Mouse (Mus musculus) ZHBTc4 (cell line): ENCODE measurements around the gene Pole2.

Source experiments
- DNase-seq: peaks from one replicate; pipeline ENCODE4 v3.0.0-alpha.2; 2011; ENCODE audit warnings: low read depth, low spot score

Pole2 gene

DNA sequence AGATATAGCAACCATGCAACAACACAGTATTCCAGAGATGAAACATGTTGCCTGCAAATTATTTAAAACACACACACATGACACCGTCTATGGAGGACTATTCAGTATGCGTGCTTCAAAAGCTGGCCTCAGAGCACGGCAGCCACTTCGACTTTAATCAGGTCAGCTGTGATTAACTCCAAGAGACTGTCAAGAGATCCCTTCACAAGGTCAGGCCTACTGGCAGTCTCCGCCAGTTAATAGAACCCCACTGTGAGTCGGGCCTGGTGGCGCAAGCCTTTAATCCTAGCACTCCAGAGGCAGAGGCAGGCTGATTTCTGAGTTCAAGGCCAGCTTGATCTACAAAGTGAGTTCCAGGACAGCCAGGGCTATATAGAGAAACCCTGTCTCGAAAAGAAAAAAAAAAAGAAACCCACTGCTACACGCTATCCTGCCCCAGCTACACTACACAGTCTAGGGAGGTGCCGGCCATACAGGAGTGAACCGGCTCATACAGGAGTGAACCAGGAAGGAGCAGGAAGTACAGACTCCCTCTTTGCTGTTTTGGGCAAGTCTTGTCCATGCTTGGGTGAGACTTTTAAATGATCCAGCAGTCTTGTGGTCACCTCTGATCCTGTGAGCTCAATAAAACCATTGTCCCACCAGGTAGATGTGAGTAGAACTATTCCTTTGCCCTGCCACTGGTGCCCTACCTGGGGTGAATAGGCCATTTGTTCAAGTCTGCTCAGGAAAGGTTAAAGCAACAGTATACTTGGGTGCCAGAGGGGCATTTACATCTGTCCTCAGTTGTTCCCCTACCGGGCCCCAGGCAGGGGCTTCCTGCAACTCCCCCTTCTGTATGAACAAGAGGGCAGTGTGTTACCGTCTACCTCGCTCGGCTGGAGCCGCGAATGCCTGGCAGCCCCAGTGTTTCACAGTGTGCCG lies 17.7 kb downstream of the Pole2 start:
- peak; percentile 93 for DNase-seq

DNA sequence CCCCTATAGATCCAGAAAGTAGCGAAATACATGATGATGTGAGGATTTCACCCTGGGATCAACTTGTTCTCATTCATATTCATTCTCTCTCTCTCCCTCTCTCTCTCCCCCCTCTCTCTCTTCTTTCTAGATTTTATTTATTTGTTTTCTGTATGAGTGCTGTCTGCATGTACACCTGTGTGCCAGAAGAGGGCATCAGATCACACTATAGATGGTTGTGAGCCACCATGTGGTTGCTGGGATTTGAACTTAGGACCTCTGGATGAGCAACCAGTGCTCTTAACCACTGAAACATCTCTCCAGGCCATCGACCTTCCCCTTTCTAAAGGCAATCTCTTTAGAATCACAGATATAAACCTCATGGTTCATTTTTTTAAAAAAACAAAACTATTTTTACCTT lies 19.5 kb downstream of the Pole2 start:
- peak; percentile 57 for DNase-seq

DNA sequence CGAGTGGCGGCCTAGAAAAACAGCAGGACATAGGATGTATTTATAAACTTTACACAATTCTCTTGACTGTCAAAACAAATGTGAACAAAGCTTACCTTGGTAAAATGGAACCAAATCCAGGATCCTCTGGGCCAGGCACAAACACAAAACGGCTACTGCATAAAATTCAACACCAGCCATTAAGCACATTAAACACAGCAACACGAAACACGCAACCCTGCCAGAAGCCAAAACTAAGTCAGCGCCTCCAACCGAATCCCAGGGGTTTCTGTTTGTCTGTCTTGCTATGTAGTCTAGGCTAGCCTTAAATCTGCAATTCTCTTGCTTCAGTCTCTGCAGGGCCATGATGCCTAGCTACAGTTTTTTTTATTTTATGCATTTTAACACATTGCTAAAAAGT lies 20.1 kb downstream of the Pole2 start:
- DNase-seq = no peak

DNA sequence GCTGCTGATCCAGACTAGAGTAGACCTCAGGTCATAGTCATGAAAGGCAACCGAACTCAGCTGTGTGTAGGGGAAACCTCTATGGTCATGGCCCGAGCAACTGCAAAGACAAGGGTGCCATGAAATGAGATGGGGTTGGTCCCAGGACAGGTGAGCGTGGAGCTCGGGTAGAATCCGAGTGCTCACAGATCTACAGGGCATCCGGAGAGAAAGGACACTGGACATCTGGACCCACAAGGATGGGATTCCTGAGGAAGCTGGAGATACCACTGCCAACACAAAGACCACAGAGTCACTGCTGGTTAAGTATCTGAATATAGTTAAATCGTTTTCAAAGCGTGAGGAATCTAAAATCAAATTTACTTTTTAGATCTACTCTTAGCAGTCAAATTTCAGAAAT lies 20.6 kb downstream of the Pole2 start:
- DNase-seq = no peak

DNA sequence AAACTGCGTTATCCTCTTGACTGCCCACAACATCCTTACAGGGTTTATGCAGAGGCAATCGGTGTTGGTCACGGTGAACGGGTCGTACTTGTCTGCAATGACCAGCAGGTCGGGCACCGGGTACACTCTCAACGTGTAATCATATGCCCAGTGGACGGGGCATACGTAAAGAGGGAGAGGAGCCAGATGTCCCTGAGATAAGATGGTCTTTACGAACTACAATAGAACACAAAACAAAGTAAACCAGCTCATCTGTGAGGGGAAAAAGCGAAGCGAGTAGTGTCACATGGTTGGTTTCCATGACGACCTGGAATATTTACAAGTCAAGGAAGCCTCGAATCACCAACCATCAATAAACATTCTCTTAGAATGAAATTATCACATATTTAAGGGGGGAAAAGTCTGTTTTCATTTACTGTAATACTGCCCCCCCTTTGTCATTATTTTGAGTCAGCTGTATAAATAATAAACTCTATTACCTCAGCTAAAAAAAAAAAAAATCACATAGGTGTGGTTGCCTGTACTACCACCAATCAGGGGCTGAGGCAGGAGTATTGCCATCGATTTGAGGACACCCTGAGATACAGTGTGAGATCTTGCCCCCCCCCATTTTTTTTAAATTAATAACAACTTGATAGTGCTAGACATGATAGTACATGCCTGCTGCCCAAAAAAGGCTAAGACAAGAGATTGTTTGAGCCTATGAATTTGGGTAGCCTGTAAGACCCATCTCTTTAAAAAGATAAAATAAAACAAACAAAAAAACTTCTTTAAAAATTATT lies 23.8 kb downstream of the Pole2 start, which contains the start of gene Gm49384:
Gene Gm49384, minus strand, starts transcription at position 216 of the 782 bp plus-strand sequence.
- DNase-seq = peak; percentile 54

DNA sequence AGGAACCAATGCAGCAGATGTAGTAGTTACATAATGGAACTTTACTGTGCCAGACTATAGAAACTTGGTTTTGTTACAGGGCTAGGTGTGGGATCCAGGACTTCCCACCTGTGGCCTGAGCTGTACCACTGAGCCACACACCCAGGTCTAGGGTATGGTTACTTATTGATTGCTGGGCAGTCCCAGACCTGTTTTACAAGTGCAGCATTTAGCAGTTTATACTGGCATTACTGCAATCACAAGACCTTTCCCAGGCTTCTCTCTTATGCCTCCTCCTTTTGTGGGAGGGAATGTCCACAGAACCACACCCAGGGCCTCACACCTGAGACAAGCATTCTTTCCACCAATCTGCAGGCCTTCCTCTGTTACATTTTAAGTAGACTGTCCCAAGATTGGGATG lies 29.0 kb downstream of the Pole2 start:
- DNase-seq = no peak

DNA sequence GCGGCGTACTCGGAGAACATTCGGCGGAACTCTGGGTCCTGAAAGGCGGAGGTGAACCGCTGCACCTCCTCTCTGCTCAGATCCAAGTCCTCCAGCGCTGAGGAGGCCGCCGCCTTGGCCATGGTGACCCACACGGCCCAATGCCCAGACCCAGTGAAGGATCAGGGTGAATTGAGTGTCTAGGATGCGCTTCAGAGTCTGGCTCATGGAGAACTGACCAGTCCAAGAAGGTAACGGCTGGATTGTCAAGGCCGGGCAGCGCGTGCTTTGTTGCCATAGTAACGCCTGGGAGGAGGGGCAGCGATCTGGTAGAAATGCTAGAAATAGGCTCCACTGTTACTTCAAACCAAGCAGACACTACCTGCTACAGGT lies 29.8 kb downstream of the Pole2 start, which contains the start of gene Dnaaf2:
Gene Dnaaf2, minus strand, starts transcription at position 266 of the 372 bp plus-strand sequence.
- DNase-seq = peak; percentile 71

DNA sequence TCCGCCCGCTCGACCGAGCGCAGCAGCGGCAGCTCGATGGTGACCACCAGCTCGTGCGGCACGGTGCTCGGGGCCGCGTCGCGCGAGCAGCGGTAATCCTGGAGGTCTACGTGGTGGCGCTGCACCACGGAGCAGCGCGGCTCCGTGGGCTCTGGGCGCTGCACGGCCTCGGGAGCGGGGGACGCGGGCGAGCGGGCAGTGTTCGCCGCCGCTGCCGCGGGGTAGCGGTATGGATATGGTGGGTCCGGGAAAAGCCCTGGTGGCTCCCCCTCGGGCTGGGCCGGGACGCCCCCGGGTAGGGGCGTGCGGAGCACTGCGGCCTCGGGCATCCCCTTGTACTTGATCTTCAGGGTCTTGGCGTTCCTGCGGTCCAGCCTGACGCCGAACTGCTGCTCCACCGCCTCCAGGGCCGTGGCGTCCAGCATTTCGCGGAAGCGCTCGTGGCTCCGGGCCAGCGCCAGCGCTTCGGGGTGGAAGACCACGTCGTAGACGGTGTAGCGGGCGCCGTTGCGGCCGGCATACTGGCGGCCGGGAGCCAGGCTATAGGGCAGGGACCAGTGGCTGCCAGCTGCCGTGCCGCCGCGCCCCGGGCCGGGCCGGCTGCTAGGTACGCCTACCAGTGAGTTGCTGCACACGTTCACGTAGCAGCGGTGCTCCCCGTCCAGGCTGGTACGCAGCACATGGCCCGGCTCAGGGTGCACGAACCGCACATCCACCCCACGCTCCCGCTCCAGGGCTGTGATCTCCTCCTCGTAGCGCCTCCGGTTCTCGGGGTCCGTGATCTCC lies 30.4 kb downstream of the Pole2 start:
- DNase-seq = peak; percentile 81

DNA sequence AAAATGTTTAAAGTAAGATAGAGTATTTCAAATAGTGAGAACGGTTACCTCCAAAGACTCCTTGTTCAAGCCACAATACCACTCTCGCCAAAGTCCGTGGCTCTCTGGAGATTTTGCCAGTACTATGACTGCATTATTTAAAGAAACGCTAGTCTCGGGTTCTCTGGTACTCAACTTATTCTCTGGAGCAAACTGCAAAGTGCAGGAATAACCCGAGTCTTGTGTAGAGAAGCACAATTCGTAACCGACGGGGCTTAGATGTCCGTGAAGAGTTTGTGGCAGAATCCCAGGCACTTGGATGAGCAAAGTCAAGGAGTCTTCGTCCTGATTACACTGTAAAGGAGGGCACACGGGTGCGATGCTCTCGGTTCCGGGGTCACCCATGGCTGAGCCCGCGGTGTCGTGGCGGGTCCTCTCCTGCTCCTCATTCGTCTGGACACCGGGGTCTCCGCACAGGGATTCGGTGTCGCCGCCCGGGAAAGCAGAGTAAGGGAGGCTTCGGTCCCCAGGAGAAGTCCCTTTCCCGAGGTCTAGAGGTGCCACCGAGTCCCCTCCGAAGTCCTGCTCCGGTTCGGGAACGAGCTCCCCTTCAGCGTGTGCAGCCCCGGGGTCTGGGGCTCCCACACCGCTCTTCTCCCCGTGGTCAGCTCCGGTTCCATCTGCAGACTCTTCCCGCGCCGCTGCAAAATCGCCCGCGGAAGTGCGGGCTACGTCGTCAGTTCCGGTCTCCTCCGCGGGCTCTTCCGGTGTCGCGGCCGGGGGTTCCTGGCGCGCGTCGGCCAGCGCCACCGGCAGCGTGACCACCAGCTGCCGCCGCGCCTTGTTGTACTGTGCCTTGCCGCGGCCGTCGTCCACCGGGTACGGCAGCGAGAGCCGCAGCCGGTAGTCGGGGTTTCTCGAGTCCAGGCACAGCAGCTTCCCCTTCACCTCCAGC lies 31.3 kb downstream of the Pole2 start, which contains the start of gene Gm49383:
Gene Gm49383, minus strand, starts transcription at position 661 of the 934 bp plus-strand sequence.
- DNase-seq = peak; percentile 62

DNA sequence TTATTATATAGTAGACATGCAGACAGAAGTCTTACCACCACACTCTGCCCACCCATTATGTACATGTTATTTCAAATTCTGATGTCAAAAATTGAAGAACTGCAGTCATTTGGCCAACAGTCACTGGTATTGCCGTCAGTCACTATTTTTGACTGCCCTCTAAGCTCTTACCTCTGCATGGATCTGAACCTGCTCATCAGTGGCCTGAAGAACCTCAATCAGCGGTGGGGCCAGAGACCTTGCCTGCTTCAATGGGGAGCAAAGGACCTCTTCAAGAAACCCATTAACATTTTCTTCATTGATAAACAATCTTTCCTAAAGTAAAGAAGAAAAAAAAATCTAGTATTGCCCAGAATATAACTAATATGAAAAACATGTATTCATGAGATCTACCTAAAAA lies 35.4 kb downstream of the Pole2 start:
- no peak for DNase-seq

DNA sequence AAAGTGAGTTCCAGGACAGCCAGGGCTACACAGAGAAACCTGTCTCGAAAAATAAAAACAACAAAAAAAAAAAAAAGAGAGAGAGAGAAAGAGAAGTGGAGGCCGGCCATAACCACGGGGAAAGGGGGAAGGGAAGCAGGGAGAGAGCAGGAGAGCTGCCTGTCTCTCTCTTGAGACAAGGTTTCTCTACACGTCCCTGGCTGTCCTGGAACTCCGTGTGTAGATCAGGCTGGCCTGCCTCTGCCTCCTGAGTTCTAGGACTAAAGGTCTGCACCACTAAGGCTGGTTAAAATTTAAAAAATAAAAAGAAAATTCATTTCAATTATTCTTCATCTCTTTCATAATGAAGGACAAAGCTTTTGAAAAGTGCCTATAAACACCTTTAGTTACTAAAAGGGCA lies 36.6 kb downstream of the Pole2 start:
- no peak for DNase-seq

DNA sequence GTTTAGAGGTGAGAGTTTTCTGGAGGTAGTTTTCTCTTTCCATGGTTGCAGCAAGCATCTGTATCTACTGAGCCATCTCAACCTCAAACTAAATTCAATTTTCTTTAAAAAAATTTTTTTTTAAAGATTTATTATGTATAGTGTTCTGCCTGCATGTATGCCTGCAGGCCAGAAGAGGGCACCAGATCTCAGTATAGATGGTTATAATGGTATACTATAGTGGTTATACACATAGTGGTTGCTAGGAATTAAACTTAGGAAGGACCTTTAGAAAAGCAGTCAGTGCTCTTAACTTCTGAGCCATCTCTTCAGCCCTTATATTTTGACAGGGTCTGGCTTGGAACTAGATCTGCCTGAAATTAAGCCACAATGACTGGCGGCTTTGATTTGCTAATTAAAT lies 37.5 kb downstream of the Pole2 start:
- no peak for DNase-seq

DNA sequence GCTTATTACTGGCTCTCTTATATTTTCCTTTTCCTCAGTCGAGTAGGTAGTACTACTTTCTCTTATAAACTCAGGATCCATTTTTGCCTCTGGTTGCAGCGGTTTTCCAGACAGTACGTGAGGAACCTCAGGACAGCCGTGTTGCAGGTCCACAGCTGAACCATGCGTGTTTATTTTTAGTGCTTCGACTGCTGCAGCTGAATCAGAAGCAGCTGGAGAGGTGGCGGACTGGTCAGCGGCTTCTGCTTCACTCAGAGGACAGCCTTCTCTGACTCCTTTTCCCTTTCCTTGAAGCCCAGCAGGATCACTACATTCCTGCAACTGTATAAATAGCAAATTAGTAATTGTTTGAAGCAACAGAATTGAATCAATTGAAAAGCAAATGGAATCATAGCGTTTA lies 37.9 kb downstream of the Pole2 start:
- no peak for DNase-seq

DNA sequence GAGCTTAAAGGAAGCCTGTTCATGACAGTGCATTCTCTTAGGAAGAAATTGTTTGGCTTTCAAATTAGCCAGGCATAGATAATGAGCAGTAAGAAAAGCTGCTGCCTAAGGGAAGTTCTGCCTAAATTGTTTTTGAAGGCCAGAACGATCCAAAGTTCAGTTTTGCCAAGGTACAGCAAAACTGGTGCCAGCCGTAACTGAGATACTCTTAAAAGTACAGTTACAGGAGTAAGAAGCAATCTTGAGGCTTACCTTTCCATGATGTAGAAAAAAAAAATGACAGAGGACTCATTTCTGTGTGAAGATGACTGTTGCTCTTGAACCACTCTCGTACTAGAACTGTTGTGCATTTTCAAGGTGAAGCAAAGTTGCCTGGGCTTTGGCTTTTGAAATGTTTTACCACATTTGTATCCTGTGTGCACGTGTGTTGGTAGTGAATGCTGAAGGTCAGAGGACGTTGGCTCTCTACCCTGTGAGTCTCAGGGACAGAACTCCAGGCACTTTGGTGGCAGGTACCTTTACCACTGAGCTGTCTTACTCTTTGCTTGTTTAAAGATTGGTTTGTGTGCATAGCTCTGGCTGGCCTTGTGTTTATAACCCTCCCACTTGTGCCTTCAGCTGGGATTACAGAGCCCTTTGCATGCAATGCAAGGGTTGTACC lies 41.1 kb downstream of the Pole2 start:
- no peak for DNase-seq

DNA sequence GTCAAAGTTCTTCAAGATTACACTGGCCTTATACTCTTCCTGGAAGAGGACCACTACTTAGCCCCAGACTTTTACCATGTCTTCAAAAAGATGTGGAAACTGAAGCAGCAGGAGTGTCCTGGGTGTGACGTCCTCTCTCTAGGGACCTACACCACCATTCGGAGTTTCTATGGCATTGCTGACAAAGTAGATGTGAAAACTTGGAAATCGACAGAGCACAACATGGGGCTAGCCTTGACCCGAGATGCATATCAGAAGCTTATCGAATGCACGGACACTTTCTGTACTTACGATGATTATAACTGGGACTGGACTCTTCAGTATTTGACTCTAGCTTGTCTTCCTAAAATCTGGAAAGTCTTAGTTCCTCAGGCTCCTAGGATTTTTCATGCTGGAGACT lies 42.6 kb downstream of the Pole2 start:
- no peak for DNase-seq

DNA sequence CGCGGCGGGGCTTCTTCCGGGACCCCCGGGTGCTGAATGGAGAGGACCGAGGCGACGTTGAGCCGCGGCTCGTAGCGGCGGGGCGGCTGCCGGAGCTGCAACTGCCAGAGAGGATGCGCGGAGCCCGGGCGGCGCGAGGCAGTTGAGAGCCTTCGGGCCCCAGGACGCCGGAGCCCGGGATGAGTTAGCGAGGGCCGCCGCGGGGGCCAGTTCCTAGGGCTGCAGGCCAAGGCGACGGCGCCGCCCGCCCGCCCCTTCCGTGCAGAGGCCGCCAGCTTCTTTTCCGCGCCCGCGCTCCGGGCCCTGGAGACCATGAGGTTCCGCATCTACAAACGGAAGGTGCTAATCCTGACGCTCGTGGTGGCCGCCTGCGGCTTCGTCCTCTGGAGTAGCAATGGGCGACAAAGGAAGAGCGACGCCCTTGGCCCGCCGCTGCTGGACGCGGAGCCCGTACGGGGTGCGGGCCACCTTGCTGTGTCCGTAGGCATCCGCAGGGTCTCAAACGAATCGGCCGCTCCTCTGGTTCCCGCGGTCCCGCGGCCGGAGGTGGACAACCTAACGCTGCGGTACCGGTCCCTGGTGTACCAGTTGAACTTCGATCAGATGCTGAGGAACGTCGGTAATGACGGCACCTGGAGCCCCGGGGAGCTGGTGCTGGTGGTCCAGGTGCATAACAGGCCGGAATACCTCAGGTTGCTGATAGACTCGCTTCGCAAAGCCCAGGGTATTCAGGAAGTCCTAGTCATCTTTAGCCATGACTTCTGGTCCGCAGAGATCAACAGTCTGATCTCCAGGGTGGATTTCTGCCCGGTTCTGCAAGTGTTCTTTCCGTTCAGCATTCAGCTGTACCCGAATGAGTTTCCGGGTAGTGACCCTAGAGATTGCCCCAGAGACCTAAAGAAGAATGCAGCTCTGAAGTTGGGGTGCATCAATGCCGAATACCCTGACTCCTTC lies 43.4 kb downstream of the Pole2 start:
- DNase-seq = no peak

DNA sequence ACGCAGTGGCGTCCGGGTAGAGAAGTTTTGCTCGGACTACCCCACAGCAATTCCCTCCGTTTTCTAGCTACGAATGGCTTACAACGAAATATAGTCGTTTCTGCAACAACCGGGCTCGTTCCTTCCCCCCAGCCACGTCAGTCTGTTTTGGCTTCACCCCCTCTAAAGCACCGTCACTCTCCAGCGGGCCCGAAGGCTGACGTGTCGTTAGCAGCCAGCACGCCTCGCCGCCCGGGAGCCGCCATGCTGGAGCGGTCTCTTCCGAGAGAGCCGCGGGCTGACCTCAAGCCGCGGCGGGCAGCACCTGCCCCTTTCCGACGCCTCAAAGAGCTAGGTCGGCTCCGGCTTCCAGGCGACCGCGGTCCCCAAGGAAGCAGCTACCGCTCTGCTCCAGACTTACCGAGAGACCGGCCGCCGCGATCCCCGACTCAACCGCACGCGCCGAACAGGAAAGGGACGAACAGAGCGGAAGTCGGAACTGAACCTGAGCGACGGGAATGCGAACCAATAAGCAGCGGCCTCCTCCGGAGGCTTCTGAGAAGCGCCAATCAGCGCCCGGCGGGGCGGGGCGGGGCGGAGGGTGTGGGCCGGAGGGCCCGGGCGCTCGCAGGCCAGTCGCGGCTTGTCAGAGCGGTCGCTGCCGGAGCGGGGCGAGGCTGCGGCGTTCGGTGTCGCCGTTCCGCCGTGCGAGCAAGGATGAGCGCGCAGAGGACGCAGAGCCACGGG lies 44.2 kb downstream of the Pole2 start, which contains the start of the genes Rpl36al and Mgat2:
Gene Rpl36al, minus strand, starts transcription at position 501 of the 726 bp plus-strand sequence.
Gene Mgat2, plus strand, starts transcription at position 575 of the 726 bp plus-strand sequence.
- DNase-seq = peak; percentile 99

DNA sequence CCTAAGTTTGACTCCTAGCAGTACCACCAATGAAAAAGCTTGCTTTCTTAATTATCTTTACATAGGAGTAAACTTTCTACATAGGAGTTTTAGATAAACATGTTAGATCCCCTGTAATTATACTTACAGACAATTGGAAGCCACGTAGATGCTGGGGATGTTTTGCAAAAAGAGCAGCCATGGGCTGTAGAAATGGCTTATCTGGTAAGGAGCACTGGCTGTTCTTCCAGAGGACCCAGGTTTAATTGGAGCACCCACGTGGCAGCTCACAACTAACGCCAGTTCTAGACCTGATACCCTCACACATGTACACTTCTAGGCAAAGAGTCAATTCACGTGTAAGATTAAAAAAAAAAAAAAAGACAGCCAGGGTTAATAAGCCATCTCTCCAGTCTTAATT lies 46.2 kb downstream of the Pole2 start:
- no peak for DNase-seq
